Mouse (Mus musculus): ENCODE measurements around the gene Otx1.

- TF ChIP-seq GATA1 (IDR thresholded peaks at IDR 0.05; ENCODE audit: borderline replicate concordance, low read length) (no peak), FLI1 (IDR thresholded peaks at IDR 0.05; ENCODE audit: low read length) (no peak)
Observed at GRCm38 (mm10) chr11:21995534-21996324, 7.0 kb downstream of the Otx1 start.
